Mouse (Mus musculus) CH12.LX (cell line): ENCODE results near the gene Pcdh9. TPM values are rescaled to one million over a fixed set of nuclear protein-coding genes. Genes with fewer than 3 reads are reported as not detected.

Experiments
- DNase-seq: peaks from one replicate; pipeline ENCODE4 v3.0.0-alpha.2; 2013; ENCODE audit errors: extremely low read depth
- H3K27ac ChIP-seq: 2 replicates; pipeline ENCODE4 v1.5.1; 2012; ENCODE audit warnings: low read depth, mild to moderate bottlenecking, control low read depth, moderate library complexity; ENCODE audit not compliant: insufficient read depth
- H3K27me3 ChIP-seq: replicated peaks from 2 replicates; pipeline ENCODE3; 2012; ENCODE audit warnings: inconsistent platforms
- H3K36me3 ChIP-seq, 2 experiments: replicated peaks in 1 of 2; 2 replicates each; pipeline versions ENCODE3 to v1.6.1; 2012; ENCODE audit warnings: inconsistent platforms in 1 of 2, low read length in 1 of 2, mild to moderate bottlenecking in 1 of 2, mixed read lengths in 1 of 2, moderate library complexity in 1 of 2; ENCODE audit not compliant: control insufficient read depth in 1 of 2, insufficient read depth in 1 of 2
- H3K4me1 ChIP-seq, 2 experiments: 2 replicates each; pipeline ENCODE4 v1.6.1; 2012; ENCODE audit warnings: inconsistent platforms in 1 of 2, moderate library complexity in 1 of 2; ENCODE audit not compliant: insufficient read depth in 2 of 2, control insufficient read depth in 1 of 2
- H3K4me2 ChIP-seq: 2 replicates; pipeline ENCODE4 v1.6.1; 2012; ENCODE audit warnings: low read depth, mild to moderate bottlenecking, control low read depth; ENCODE audit not compliant: poor library complexity, insufficient read depth, severe bottlenecking
- H3K4me3 ChIP-seq, 3 experiments: fragments of 150-350 bp in 1 of 3; sonication (generic) in 1 of 3; replicated peaks in 1 of 3; 2 replicates each; pipeline versions ENCODE3 to v1.5.1; 2011 to 2012; ENCODE audit warnings: low read depth in 2 of 3, low read length in 2 of 3, mild to moderate bottlenecking in 2 of 3, moderate library complexity in 2 of 3, control low read depth in 1 of 3, improper control_type of control experiment in 1 of 3, inconsistent platforms in 1 of 3, mixed read lengths in 1 of 3; ENCODE audit not compliant: poor library complexity in 1 of 3
- H3K79me2 ChIP-seq: replicated peaks from 2 replicates; pipeline ENCODE4 v1.6.1; 2012; ENCODE audit warnings: mild to moderate bottlenecking, moderate library complexity; ENCODE audit not compliant: control insufficient read depth, poor library complexity, insufficient read depth, severe bottlenecking; ENCODE audit errors: extremely low read depth
- H3K9ac ChIP-seq: 2 replicates; pipeline ENCODE4 v1.6.1; 2012; ENCODE audit warnings: low read depth, mild to moderate bottlenecking, control low read depth, moderate library complexity; ENCODE audit not compliant: insufficient read depth
- H3K9me3 ChIP-seq: replicated peaks from 2 replicates; pipeline ENCODE3; 2012; ENCODE audit warnings: low read length, inconsistent platforms, mixed read lengths
- E2F4 ChIP-seq: IDR thresholded peaks from 2 replicates; pipeline ENCODE4 v1.6.1; 2011; ENCODE audit warnings: low read depth, low read length, improper control_type of control experiment; ENCODE audit not compliant: insufficient replicate concordance
- ELF1 ChIP-seq: IDR thresholded peaks from 2 replicates; pipeline ENCODE4 v1.6.1; 2014; ENCODE audit warnings: low read depth, mild to moderate bottlenecking, inconsistent platforms, low read length, improper control_type of control experiment
- JUND ChIP-seq: conservative IDR thresholded peaks from 2 replicates; pipeline ENCODE4 v1.6.1; 2011; ENCODE audit warnings: low read depth, low read length, improper control_type of control experiment
- MAFK ChIP-seq: IDR thresholded peaks from 2 replicates; pipeline ENCODE4 v1.6.1; 2011; ENCODE audit warnings: low read length, improper control_type of control experiment; ENCODE audit not compliant: insufficient replicate concordance
- MAX ChIP-seq: IDR thresholded peaks from 2 replicates; pipeline ENCODE4 v1.6.1; 2011; ENCODE audit warnings: low read length, improper control_type of control experiment
- MAZ ChIP-seq: IDR thresholded peaks from 2 replicates; pipeline ENCODE4 v1.6.1; 2012; ENCODE audit warnings: low read depth, mild to moderate bottlenecking, inconsistent platforms, low read length, improper control_type of control experiment, moderate library complexity
- MEF2A ChIP-seq: IDR thresholded peaks from 2 replicates; pipeline ENCODE4 v1.6.1; 2014; ENCODE audit warnings: low read depth, mild to moderate bottlenecking, inconsistent platforms, low read length, improper control_type of control experiment, borderline replicate concordance
- MXI1 ChIP-seq: IDR thresholded peaks from 2 replicates; pipeline ENCODE4 v1.6.1; 2011; ENCODE audit warnings: mild to moderate bottlenecking, low read depth, low read length, improper control_type of control experiment
- MYC ChIP-seq: IDR thresholded peaks from 2 replicates; pipeline ENCODE4 v1.6.1; 2011; ENCODE audit warnings: low read depth, mild to moderate bottlenecking, improper control_type of control experiment, low read length
- NELFE ChIP-seq: IDR thresholded peaks from 2 replicates; pipeline ENCODE4 v1.6.1; 2011; ENCODE audit warnings: low read depth, low read length, improper control_type of control experiment
- NRF1 ChIP-seq: IDR thresholded peaks from 2 replicates; pipeline ENCODE4 v1.6.1; 2014; ENCODE audit warnings: low read depth, mild to moderate bottlenecking, inconsistent platforms, low read length, improper control_type of control experiment, moderate library complexity
- PAX5 ChIP-seq: IDR thresholded peaks from 2 replicates; pipeline ENCODE4 v1.6.1; 2012; ENCODE audit warnings: low read length, inconsistent platforms, mixed read lengths
- POLR2A ChIP-seq: IDR thresholded peaks from 2 replicates; pipeline ENCODE4 v1.6.1; 2011; ENCODE audit warnings: low read depth, mild to moderate bottlenecking, improper control_type of control experiment, low read length
- POLR2AphosphoS2 ChIP-seq: IDR thresholded peaks from 2 replicates; pipeline ENCODE4 v1.6.1; 2011; ENCODE audit warnings: low read depth, low read length, improper control_type of control experiment
- RAD21 ChIP-seq: IDR thresholded peaks from 2 replicates; pipeline ENCODE4 v1.6.1; 2011; ENCODE audit warnings: low read depth, mild to moderate bottlenecking, low read length, improper control_type of control experiment, moderate library complexity
- RCOR1 ChIP-seq: conservative IDR thresholded peaks from 2 replicates; pipeline ENCODE4 v1.6.1; 2012; ENCODE audit warnings: low read depth, mild to moderate bottlenecking, inconsistent platforms, low read length, improper control_type of control experiment
- SIN3A ChIP-seq: IDR thresholded peaks from 2 replicates; pipeline ENCODE4 v1.6.1; 2012; ENCODE audit warnings: low read length, improper control_type of control experiment, inconsistent platforms
- ZC3H11A ChIP-seq: IDR thresholded peaks from 2 replicates; pipeline ENCODE4 v1.6.1; 2012; ENCODE audit warnings: low read depth, mild to moderate bottlenecking, inconsistent platforms, low read length, improper control_type of control experiment
- ZKSCAN1 ChIP-seq: IDR thresholded peaks from 2 replicates; pipeline ENCODE4 v1.6.1; 2012; ENCODE audit warnings: low read depth, inconsistent platforms, low read length, improper control_type of control experiment, borderline replicate concordance
- ZMIZ1 ChIP-seq: IDR thresholded peaks from 2 replicates; pipeline ENCODE4 v1.6.1; 2012; ENCODE audit warnings: low read depth, mild to moderate bottlenecking, inconsistent platforms, low read length, improper control_type of control experiment
- dilution Hi-C: fragments of 300-500 bp; cut with MboI; formaldehyde crosslinking; loops from 2 replicates; pipeline ENCODE4 v1.14.3; 2020; ENCODE audit warnings: low sequenced_read_pairs; ENCODE audit not compliant: extremely low pct_unique_long_range_greater_than_20kb, extremely low pct_ligation_motif_present
- in situ Hi-C: fragments of 300-500 bp; cut with MboI; formaldehyde crosslinking; loops from 3 replicates; pipeline ENCODE4 v1.14.3; 2019; ENCODE audit warnings: low sequenced_read_pairs, low pct_ligation_motif_present, low pct_unique_long_range_greater_than_20kb, mixed read lengths
- polyA plus RNA-seq: library from polyadenylated mRNA; unstranded; fragments of >175 nt; gene quantifications from 2 replicates; pipeline ENCODE4 v1.2.1, GENCODE M21; 2012; ENCODE audit warnings: low read depth; ENCODE audit not compliant: insufficient read length
- total RNA-seq, 2 experiments: library from RNA; depleted of rRNA; stranded (reverse); fragments of 300-350 nt in 1 of 2; fragments of >200 nt in 1 of 2; gene quantifications; 2 replicates each; pipeline ENCODE4 v1.2.3; 2012 to 2014

Gene Pcdh9
- total and polyA plus RNA-seq, 3 experiments: not detected

DNA sequence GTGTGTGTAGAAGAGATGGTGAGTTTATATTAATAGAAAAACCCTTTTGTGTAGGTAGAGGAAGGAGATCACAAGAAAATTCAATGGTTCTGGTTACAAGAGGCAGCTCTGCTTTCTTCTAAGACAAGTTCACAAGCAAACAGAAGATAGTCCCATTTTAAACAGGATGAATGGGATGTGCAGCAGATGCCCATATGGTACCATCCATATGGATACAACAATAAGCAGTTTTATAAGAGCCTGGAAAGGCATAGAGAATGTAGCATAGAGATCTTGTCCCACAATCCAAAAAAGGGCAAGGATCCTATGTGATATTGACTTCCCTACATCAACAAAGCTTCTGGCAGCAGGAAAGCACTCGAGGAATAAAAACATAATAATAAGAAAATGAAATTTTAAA lies 171.3 kb downstream of the Pcdh9 start:
- in situ Hi-C loops: no loop called here

GRCm38 (mm10) chr14:93713250-93713935 lies 177.1 kb downstream of the Pcdh9 start:
- Histone ChIP-seq H3K79me2 (no peaks in the 10 kb centered on the region), H3K9ac (no peak overlapping the region), H3K36me3 (no peaks in the 10 kb centered on the region), H3K27ac (no peak overlapping the region), H3K4me1 (no peaks in the 10 kb centered on the region), H3K4me3 (no peak overlapping the region), H3K27me3 (no peaks in the 10 kb centered on the region), H3K9me3 (peaks cover 29% of the 10 kb centered on the region), H3K4me2 (no peak overlapping the region)
- dilution Hi-C loops: no loop called here
- TF ChIP-seq MXI1: no peak
- TF ChIP-seq MYC: no peak
- TF ChIP-seq NELFE: no peak
- no peak for TF ChIP-seq ELF1
- TF ChIP-seq SIN3A: no peak
- TF ChIP-seq MEF2A: no peak
- no peak for TF ChIP-seq RAD21
- no peak for TF ChIP-seq ZKSCAN1
- no peak for TF ChIP-seq MAFK
- TF ChIP-seq ZC3H11A: no peak
- TF ChIP-seq PAX5: no peak
- no peak for TF ChIP-seq RCOR1
- no peak for TF ChIP-seq POLR2A
- in situ Hi-C loops: no loop called here
- DNase-seq: no peak

More for the DNA sequence above, 171.3 kb downstream of the Pcdh9 start:
- dilution Hi-C loops: no loop called here
- H3K27ac ChIP-seq: no peak overlapping the region
- no peaks in the 10 kb centered on the region for H3K36me3 ChIP-seq
- no peak overlapping the region for H3K9ac ChIP-seq
- TF ChIP-seq MAFK: no peak
- TF ChIP-seq JUND: no peak
- TF ChIP-seq MAZ: no peak
- no peak for TF ChIP-seq ZC3H11A
- no peak for TF ChIP-seq E2F4
- no peak for TF ChIP-seq MAX
- no peak for TF ChIP-seq POLR2A
- TF ChIP-seq NRF1: no peak
- no peak for TF ChIP-seq PAX5
- no peak for TF ChIP-seq ELF1
- TF ChIP-seq ZMIZ1: no peak
- no peak for TF ChIP-seq POLR2AphosphoS2
- no peak for TF ChIP-seq MEF2A
- no peak for TF ChIP-seq MXI1
- no peak for TF ChIP-seq RCOR1
- H3K4me3 ChIP-seq: no peak overlapping the region
- H3K27me3 ChIP-seq: no peaks in the 10 kb centered on the region
- peaks cover 26% of the 10 kb centered on the region for H3K9me3 ChIP-seq
- H3K79me2 ChIP-seq: no peaks in the 10 kb centered on the region
- H3K4me2 ChIP-seq: no peak overlapping the region
- H3K4me1 ChIP-seq: no peaks in the 10 kb centered on the region
- DNase-seq: no peak
